Mouse (Mus musculus) urinary bladder, postnatal 14 days (tissue): Measurements from ENCODE around the gene Tspoap1.

Source experiments
- DNase-seq: peaks from one replicate; pipeline ENCODE4 v3.0.0; 2021; ENCODE audit warnings: low spot score

Tspoap1 gene

DNA sequence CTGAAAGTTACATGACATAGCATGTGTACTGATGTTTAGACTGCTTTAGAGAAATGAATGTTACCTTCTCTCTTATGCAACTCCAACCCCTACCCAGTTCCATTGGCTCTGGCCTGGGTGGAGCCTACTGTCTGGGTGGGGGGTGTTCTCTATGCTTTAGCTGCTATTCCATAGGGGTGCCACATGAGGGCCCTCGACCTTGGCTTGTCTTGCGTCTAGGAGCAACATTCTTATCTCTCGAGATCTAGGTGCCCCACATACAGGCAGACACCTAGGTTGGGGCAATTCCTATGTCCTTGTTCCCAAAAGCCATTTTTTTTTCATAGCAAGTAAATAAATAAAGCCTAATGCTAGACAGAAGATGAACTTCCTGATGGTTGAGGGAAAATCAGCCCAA is 734 bp upstream of the Tspoap1 start:
- no peak for DNase-seq

DNA sequence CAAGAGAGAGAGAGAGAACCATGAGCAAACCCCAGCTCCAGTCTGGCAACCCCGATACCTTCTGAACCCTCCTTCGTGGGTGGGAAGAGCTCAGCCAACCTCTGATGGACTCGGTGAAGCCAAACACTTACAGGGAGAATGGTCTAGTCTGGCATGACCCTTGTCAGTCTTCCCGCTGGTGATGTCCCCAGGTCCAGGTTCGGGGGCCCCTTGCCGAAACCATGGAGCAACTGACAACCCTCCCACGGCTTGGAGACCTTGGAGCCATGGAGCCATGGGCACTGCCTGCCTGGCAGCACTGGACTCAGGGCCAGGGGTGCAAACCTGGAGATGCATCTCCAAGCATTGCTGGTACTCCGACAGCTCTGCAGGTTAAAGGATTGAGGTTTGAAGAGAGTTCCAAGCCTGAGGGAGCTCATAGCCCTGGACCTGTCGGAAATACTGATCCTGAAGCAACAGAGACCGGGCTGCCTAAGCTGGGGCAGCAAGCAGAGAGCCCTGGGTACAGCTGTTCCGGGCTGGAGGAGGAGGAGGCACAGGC is 910 bp downstream of the Tspoap1 start:
- DNase-seq: no peak

DNA sequence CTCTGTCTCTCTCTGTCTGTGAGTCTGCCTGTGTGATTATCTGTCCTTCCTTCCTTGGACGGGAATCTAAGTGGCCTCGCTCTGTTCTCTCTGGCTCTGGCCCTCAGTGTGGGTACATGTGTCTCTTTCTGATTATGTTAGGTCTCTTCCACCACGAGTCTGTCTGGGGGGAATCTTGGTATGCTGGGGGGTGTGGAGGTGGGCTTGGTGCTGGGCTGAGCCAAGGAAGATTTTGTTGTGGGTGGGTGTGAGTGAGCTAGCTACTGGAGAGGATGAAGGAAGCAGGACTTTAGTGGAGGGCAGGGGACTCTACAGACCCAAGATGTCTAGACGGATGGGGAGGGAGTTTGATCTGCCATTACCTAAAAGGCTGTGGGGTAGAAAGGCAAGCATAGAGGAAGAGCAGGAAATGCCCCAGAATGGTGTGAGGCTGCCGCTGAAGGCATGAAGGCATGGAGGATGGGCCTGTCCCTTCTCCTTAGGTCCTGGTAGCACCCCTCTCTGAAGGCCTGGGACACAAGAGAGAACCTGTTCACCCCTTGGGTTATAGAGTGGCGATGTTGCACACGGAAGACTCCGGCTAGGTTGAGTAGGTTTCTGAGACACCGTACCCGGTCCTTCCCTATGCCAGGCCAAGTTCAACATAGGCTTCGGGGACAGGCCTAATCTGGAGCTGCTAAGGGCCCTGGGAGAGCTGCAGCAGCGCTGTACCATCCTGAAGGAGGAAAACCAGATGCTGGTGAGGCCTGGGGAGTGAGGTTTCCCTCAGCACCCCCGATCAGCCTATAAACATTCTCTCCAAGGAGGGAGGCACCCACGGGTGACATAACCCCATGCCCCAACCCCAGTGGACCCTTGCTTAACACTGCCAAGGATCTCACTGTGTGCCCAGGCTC is 1.7 kb downstream of the Tspoap1 start:
- DNase-seq: no peak

DNA sequence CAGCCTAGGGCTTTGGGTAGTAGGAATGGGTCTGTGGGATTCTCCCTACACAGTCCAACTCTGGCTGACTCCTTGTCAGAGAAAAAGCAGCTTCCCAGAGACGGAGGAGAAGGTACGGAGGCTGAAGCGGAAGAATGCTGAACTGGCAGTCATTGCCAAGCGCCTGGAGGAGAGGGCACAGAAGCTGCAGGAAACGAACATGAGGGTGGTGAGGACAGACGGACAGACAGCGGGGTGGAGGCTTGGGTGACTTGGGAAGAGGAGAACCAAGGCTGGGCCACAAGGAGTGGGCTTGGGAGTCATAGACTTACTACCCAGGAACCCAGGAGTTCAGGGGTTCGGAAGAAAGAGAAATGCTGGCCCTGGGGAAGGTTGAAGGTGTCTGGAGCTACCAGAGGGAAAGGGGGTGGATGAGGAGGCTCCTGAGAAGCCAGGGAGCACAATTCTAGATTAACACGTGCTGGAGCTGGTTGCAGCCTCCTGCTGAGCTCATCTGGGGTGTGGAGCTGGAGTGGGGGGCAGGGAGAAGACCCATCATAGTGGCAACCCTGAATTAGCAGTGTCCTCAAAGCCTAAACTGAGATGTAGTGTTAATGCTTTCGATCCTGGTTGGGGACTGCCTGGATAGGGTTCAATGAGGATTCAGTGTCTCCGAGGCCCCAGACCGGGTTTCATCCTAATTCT is 2.5 kb downstream of the Tspoap1 start:
- no peak for DNase-seq

DNA sequence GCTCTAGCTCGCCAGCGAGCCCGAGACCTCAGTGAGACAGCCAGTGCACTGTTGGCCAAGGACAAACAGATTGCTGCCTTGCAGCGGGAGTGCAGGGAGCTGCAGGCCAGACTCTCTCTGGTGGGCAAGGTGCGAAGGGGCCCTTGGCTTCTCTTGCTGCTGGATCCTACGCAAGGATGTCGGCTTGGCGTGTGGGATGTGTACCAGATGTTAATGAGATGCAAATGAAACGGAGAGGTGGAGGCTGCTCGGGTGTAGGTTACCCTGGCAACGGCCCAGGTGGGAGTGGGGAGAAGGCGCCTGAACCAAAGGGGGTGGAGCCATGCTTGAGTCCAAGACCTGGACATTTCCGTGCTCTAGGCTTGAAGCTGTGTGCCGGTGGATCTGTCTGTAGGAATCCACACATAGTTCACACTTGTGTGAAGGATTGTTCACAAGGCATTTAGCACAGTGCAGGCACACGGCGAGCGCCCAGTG is 3.2 kb downstream of the Tspoap1 start:
- DNase-seq: peak; percentile 23

DNA sequence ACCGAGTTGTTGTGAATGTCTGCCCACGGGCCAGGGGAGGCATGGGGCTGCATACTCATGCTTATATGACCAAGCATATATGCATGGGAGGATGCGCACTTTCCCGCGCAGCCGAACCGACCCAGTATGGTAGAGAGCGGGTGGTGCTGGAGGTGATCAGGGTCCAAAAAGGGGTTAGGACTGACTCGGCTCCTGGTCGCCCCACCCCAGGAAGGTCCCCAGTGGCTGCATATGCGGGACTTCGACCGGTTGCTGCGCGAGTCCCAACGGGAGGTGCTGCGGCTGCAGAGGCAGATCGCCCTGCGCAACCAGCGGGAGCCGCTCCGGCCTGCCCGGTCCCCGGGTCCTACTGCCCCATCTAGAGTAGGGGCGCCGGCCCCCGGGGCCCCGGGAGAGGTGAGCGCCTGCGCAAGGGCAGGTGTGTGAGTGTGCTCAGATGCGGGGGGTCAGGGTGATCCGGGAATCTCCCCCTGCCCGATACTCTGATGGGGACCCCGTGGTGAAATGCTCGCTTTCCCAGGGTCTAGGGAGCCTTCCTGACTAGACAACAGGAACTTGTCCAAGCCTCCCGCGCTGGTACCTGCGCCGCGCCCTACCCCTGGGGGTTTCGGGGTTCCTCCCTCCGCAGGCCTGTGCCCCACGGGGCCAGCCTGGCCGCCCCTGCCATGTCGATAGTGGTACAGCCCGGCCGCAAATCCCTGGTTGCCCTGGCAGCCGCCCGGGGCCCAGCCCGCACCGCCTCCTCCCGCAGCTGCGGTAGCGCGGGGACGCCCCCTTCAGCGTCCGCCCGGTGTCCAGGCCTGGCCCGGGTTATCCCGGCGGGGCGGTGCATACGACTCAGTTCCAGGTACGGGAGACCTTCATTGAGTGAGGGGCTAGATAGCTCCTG is 3.9 kb downstream of the Tspoap1 start:
- DNase-seq: peak; percentile 28

DNA sequence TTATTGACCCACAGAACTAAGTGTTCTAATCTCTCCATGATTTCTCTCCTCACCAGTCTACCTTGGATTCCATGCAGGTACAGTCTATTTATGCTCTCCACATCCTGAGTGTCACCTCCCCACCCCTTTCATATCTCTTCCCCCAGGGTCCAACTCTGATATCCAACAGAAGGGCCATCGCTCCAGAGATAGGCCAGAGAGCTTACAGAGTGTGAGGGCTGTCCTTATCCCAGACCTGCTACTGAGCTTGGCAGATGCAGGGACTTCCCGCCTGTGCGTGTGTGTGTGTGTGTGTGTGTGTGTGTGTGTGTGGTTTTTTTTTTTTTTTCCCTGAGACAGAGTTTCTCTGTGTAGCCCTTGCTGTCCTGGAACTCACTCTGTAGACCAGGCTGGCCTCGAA is 8.4 kb downstream of the Tspoap1 start:
- DNase-seq: no peak

DNA sequence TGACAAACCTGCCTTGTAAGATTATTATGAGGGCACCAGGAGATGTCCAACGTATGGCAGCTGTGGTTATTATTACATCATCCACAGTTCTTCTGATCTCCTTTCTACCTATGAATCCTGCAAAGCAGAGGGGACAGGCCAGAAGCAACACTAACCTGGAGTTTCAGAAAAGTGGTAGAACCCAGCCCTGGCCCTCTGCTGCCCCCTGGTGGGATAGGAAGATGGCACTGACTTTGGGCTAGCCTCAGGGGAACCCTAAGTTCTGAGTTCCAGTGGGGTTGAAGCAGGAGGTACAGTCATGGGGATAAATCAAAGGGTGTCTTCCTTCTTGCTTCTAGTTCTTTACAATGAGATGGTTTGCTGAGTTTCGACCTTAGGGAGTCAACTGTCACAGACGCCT is 10.6 kb downstream of the Tspoap1 start:
- DNase-seq: peak; percentile 82

DNA sequence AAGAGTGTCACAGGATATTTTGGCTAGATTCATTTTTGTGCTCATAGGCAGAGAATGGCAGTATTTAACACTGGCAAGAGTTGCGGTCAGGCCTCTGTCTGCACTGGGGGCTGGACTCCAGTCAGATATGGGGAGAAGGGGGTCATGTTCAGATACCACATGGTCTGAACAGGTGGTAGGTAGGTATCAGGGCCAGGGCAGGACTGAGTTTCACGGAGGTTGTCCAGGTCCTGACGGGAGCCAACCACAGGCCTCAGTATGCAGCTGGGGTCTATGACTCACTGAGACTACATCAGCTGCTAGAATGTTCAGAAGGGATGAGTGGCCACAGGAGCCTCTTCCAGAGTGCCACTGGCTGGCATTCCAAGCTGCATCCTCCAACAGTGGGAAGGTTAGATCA is 12.0 kb downstream of the Tspoap1 start:
- no peak for DNase-seq

DNA sequence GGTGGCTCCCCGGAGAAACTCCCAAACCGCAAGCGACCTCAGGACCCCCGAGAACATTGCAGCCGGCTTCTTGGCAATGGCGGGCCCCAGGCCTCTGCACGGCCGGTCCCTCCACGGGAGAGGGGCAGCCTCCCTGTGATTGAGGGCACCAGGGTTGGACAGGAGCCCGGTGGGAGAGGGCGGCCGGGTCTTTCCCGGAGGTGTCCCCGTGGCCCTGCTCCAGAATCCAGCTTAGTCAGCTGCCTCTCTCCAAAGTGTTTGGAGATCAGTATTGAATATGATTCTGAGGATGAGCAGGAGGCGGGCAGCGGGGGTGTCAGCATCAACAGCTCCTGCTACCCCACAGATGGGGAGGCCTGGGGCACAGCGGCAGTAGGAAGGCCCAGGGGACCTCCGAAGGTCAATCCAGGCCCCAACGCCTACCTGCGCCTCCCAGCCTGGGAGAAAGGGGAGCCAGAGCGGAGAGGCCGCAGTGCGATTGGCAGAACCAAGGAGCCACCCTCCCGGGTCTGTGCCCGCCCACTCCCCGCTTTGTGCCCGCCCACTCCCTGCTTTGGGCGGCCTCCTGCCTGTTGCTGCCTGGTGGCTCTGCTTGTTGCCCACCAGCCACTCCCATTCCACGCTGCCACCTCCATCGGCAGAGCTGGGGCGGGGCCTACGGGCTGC is 17.9 kb downstream of the Tspoap1 start:
- DNase-seq: peak; percentile 77

DNA sequence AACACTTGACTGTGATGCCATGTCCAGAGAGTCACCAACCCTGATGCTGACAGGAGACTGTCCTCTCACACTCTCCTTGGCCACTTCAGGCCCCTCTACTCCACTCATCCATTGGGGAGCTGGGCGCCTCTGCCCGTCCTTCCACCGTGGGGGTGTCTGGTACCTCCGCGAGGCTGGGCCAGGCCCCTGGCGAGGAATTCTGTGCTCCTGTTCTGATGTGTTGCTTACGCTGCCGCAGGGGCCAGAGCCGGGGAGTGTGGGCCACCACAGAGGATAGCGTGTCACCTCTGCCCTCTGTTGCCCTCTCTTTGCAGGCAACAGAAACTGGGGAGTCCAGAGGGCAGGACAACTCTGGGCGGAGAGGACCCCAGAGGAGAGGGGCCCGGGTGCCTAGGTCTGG is 18.6 kb downstream of the Tspoap1 start:
- no peak for DNase-seq

DNA sequence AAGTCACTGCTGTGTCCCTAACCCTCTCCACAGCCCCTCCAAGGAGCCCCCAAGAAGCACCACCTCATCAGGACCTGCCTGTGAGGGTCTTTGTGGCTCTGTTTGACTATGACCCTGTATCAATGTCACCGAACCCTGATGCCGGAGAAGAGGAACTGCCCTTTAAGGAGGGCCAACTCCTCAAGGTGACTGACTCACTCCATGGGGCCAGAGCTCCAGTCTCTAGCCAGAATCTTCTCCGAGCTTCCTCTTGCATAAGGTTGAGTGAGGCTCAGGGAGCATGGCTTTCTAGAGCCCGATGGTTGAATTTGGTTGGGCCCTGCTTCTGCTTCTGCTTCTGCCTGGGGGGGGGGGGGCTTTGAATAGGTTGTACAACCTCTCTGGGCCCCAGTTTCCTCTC is 19.1 kb downstream of the Tspoap1 start:
- no peak for DNase-seq

DNA sequence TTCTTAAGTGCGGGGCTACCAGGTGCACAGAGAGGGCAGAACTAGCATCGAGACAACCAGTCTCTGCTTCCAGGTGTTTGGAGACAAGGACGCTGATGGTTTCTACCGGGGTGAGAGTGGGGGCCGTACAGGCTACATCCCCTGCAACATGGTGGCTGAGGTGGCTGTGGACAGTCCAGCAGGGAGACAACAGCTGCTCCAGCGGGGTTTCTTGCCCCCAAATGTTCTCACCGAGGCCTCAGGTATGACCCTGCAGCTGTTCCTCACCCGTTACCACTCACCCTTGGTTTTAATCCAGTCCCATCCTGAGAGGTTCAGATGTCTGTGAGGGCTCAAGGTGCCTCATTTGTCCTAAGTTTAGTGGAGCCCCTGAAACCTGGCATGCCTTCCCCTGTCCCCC is 19.8 kb downstream of the Tspoap1 start:
- no peak for DNase-seq

DNA sequence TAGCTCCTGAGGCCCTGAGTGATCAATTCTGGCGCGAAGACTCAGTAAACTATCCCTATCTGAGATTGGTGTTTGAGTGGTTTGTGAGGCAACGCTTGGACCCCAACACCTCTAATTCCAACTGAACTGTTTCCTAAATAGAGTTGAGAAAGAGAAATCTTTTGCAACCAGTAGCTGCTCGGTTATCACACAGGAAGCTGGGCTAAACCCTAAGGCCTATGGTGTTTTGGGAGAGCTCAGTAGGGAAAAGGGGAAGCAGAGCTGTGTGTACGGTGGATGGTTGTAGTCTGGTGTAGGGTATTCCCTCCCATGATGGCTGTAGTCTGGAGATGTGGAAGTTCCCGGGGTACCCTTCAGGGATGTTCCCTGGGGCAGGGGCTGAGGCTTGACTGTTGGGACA is 29.7 kb downstream of the Tspoap1 start:
- no peak for DNase-seq

DNA sequence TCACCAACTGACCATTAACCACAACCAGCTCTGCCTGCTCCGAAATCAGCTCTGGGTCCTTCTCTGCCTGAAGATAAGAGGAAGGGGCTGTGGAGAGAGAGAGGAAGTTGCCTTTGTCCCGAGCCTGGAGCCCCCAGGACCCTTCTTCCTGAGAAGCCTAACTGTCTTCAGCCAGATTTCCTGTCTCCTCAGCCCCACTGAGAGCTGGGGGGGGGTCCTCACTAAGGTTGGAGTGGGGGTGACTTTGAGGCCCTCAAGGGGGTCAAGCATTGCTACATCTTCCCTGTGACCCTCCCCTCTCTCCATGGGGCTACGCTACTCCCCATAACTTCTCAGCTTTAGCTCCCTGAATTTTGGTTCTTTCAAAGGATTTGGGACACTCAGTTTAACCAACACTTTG is 33.1 kb downstream of the Tspoap1 start, which contains the start of gene Mpo:
Gene Mpo (plus strand): TSS at position 122 of the 400 bp plus-strand sequence.
- no peak for DNase-seq

DNA sequence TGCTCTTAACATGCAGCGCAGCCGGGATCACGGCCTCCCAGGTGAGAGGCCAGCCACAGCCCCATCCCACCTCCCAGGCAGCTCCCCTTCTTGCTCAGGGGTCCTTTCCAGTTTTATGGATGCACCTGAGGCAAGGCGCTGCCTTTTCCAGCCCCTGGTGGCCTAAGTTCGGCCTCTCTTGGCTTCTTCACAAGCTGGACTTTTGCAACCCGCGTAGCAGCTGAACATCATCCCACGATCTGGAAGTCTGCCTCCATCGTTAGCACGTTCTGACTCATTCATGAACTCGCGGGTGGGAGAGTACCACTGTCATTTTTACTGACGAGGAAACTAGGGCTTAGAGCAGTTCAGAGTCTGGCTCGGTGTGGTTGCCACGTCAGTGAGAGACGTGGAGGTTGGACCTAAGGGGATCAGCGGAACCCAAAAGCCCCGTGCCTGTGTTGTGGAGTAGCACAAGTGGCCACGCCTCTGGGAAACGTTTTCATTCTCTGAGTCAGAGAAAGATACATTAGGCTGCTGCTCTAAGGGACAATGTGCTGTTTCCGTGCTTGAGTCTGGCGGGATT is 41.5 kb downstream of the Tspoap1 start:
- DNase-seq: peak; percentile 58

DNA sequence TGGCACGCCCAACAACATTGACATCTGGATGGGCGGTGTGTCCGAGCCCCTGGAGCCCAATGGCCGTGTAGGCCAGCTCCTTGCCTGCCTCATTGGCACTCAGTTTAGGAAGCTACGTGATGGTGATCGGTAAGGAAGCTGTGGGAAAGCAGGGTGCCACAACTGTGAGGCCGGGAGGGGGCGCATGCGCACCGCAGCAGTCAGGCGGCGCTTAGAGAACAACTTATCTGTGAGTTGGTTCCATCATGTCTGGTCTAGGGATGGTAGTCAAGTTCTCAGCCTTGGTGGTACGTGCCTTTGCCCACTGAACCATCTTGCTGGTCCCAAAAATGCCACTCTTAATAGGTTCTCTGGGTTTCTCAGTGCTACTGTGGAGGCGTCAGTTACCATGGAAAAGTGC is 42.3 kb downstream of the Tspoap1 start:
- peak; percentile 36 for DNase-seq

DNA sequence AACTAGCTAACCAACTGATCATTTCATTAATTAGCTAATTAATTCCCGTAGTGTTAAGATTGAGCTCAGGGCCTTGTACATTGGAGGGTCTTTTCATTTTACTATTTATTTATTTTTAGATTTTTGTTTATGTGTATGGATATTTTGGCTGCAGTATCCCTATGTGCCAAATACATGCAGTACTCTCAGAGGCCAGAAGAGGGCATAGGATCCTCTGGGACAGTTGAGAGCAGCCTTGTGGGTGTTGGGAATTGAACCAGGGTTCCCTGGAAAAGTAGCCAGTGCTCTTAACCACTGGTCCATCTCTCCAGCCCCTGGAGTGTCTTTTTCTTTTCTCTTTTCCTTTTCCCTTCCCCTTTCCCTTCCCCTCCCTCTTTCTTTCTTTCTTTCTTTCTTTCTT is 45.1 kb downstream of the Tspoap1 start:
- DNase-seq: peak; percentile 27

DNA sequence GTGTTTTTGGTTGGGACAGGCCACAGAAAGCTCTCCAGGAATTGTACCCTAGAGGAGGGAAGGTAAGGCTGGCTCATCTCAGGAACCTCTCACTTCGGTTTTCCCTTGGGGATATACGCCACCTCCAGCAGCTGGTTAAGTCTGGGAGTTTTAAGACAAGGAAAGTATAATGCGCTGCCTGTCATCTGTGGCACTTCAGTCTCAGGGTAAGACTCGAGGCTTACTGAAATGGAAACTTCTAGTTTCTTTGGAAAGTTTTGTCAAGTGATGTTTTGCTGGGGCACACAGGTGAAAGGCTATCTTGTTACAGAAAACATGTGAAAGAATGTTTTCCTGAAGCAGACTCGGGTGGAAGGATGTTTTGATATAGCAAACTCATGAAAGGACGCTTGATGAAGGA is 47.1 kb downstream of the Tspoap1 start:
- DNase-seq: no peak

DNA sequence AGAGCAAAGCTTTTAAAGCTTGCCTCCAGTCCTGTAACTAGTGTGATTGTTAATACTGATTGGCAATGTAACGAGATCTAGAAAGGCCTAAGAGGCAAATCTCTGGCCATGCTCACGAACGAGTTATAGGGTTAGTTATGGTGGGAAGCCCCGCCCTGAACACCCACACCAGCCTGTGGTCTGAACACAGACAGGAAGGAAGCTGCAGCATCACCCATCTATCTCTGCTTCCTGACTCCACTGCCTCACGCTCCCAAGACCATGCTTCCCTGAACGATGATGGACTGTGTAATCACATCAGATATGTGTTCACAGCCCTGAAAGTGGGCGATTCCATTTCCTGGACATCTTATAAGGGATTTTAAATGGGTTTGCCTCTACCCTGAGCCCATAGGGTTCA is 47.9 kb downstream of the Tspoap1 start:
- no peak for DNase-seq

DNA sequence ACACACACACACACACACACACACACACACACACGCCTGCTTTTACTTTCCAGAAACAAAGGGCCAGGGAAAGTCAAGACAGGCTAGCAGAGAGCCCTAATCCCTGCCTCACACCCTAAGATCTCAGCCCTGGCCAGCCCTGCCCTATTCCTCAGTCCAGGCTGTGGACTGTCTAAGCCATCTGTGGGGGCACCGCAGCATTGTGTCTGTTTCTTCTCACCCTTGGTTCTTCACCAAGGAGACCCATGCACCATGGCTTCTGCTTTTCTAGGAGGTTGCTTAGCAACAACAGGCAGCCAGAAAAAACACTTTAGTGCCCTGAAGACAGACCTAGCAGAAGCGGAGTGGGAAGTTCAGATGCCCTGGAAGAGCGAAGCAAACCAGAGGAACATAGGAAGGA is 51.1 kb downstream of the Tspoap1 start:
- no peak for DNase-seq
